Comparison of ENCODE assay signal across 28 mouse cellular contexts in genomic region chr12:90580006-90580405, GRCm38 (mm10).
DNase-seq lines count a peak whose midpoint lies in the region; ATAC-seq and TF ChIP-seq lines count a peak whose summit lies in the region.
"Had no signal": no experiment of that assay in that cellular context is flagged by ENCODE, and none has a peak within 500 bp of the region (broad histone marks: within the 10 kb centered on the region; RNA-seq: fewer than 3 reads in every experiment).

No protein-coding gene starts in this region.

- H3K79me2 ChIP-seq in liver, adult 2 months (ENCODE audit: control insufficient read depth, insufficient read depth, low read length), result no peaks in the 10 kb centered on the region

- peak; percentile 1 for DNase-seq in embryonic facial prominence, embryonic 14.5 days (ENCODE audit: low spot score)
- DNase-seq in embryonic facial prominence, embryonic 10.5 days (ENCODE audit: low spot score), result no peak
- DNase-seq in liver, adult 2 months (ENCODE audit: extremely low read depth, low read depth, low spot score), result peak; percentile 8
- DNase-seq in liver, postnatal 0 days, result no peak
- DNase-seq in adrenal gland, adult 8-10 months, result peak; percentile 15
- no peak for DNase-seq in natural killer cell, adult 2 months (ENCODE audit: low spot score in 2 of 2)
- DNase-seq: cerebellum, adult 9-10 months; cerebellum, postnatal 36 days; kidney, adult 2 months; kidney, postnatal 25 days; left cerebral cortex, postnatal 4 days; liver, embryonic 13.5 days; lung, adult 2 months; lung, postnatal 10 days; right cerebral cortex, postnatal 4 days; thymus, adult 2 months; thymus, postnatal 36 days had no signal

- no peaks in the 10 kb centered on the region for H3K36me3 ChIP-seq in embryonic facial prominence, embryonic 14.5 days (ENCODE audit: control insufficient read depth, insufficient read depth, low read length)
- H3K36me3 ChIP-seq in embryonic facial prominence, embryonic 10.5 days (replicated peaks), result no peaks in the 10 kb centered on the region
- no peaks in the 10 kb centered on the region for H3K36me3 ChIP-seq in liver, adult 2 months (ENCODE audit: control insufficient read depth, insufficient read depth, low read length)
- no peaks in the 10 kb centered on the region for H3K36me3 ChIP-seq in liver, postnatal 0 days (replicated peaks; ENCODE audit: insufficient read depth, low read length)
- H3K36me3 ChIP-seq in hindbrain, embryonic 12.5 days, result no peaks in the 10 kb centered on the region
- H3K36me3 ChIP-seq: embryonic facial prominence, embryonic 12.5 days; forebrain, embryonic 10.5 days; forebrain, embryonic 15.5 days; G1E; heart, embryonic 15.5 days; intestine, embryonic 15.5 days; liver, embryonic 13.5 days; midbrain, embryonic 13.5 days had no signal

- H3K27ac ChIP-seq in embryonic facial prominence, embryonic 14.5 days (replicated peaks; ENCODE audit: low read depth, low read length), result no peak overlapping the region
- H3K27ac ChIP-seq in embryonic facial prominence, embryonic 10.5 days (replicated peaks), result no peak overlapping the region
- no peak overlapping the region for H3K27ac ChIP-seq in liver, adult 2 months (replicated peaks; ENCODE audit: insufficient read depth, low read depth, low read length)
- H3K27ac ChIP-seq in liver, postnatal 0 days (ENCODE audit: low read depth), result no peak overlapping the region
- 0 out of 2 replicates have a peak overlapping the region, but pooled peaks have one; percentile 49 for H3K27ac ChIP-seq in brown adipose tissue, adult 24 weeks (replicated peaks; ENCODE audit: low read depth, low read length)
- no peak overlapping the region for H3K27ac ChIP-seq in hindbrain, embryonic 12.5 days
- H3K27ac ChIP-seq: embryonic facial prominence, embryonic 12.5 days; forebrain, embryonic 10.5 days; forebrain, embryonic 15.5 days; heart, embryonic 15.5 days; hindbrain, postnatal 0 days; intestine, embryonic 15.5 days; liver, embryonic 13.5 days; macrophage; midbrain, embryonic 13.5 days had no signal

- no peak for TF ChIP-seq EP300 in liver, postnatal 0 days (IDR thresholded peaks at IDR 0.05; ENCODE audit: low read depth)

- no peak for ATAC-seq in embryonic facial prominence, embryonic 14.5 days (ENCODE audit: low read depth)
- no peak for ATAC-seq in liver, postnatal 0 days
- no peak for ATAC-seq in hindbrain, embryonic 12.5 days (ENCODE audit: low FRiP score)
- ATAC-seq: forebrain, embryonic 15.5 days; hindbrain, postnatal 0 days; intestine, embryonic 15.5 days; midbrain, embryonic 13.5 days had no signal

- no peaks in the 10 kb centered on the region for H3K4me1 ChIP-seq in embryonic facial prominence, embryonic 14.5 days (ENCODE audit: control insufficient read depth, insufficient read depth, low read length)
- no peaks in the 10 kb centered on the region for H3K4me1 ChIP-seq in embryonic facial prominence, embryonic 10.5 days
- no peaks in the 10 kb centered on the region for H3K4me1 ChIP-seq in liver, adult 2 months (ENCODE audit: control insufficient read depth, insufficient read depth, low read length)
- H3K4me1 ChIP-seq in liver, postnatal 0 days (ENCODE audit: insufficient read depth), result no peaks in the 10 kb centered on the region
- no peaks in the 10 kb centered on the region for H3K4me1 ChIP-seq in brown adipose tissue, adult 24 weeks (ENCODE audit: control insufficient read depth, insufficient read depth, insufficient read length, low read length)
- no peaks in the 10 kb centered on the region for H3K4me1 ChIP-seq in hindbrain, embryonic 12.5 days
- H3K4me1 ChIP-seq: embryonic facial prominence, embryonic 12.5 days; forebrain, embryonic 10.5 days; forebrain, embryonic 15.5 days; heart, embryonic 15.5 days; intestine, embryonic 15.5 days; liver, embryonic 13.5 days; midbrain, embryonic 13.5 days had no signal

- TF ChIP-seq POLR2A in liver, adult 2 months (IDR thresholded peaks at IDR 0.05; ENCODE audit: extremely low read depth, insufficient read depth, low read length), result no peak

- no peaks in the 10 kb centered on the region for H3K9me3 ChIP-seq in embryonic facial prominence, embryonic 14.5 days (ENCODE audit: control insufficient read depth, low read length)
- no peaks in the 10 kb centered on the region for H3K9me3 ChIP-seq in embryonic facial prominence, embryonic 10.5 days
- H3K9me3 ChIP-seq in liver, postnatal 0 days (ENCODE audit: low read length), result no peaks in the 10 kb centered on the region
- H3K9me3 ChIP-seq in hindbrain, embryonic 12.5 days (replicated peaks), result no peaks in the 10 kb centered on the region
- H3K9me3 ChIP-seq: embryonic facial prominence, embryonic 12.5 days; forebrain, embryonic 10.5 days; forebrain, embryonic 15.5 days; heart, embryonic 15.5 days; intestine, embryonic 15.5 days; liver, embryonic 13.5 days; midbrain, embryonic 13.5 days had no signal

- H3K27me3 ChIP-seq in embryonic facial prominence, embryonic 14.5 days (replicated peaks; ENCODE audit: control insufficient read depth, insufficient read depth, low read length), result no peaks in the 10 kb centered on the region
- no peaks in the 10 kb centered on the region for H3K27me3 ChIP-seq in embryonic facial prominence, embryonic 10.5 days (replicated peaks; ENCODE audit: low read depth, poor library complexity, severe bottlenecking)
- H3K27me3 ChIP-seq in liver, adult 2 months (ENCODE audit: control insufficient read depth, insufficient read depth, low read length), result no peaks in the 10 kb centered on the region
- H3K27me3 ChIP-seq in liver, postnatal 0 days (ENCODE audit: insufficient read depth, low read length), result no peaks in the 10 kb centered on the region
- H3K27me3 ChIP-seq in hindbrain, embryonic 12.5 days, result no peaks in the 10 kb centered on the region
- H3K27me3 ChIP-seq: embryonic facial prominence, embryonic 12.5 days; forebrain, embryonic 15.5 days; heart, embryonic 15.5 days; intestine, embryonic 15.5 days; liver, embryonic 13.5 days; midbrain, embryonic 13.5 days had no signal

- WGBS in embryonic facial prominence, embryonic 14.5 days, result 79% methylated on average over 3 of the region's 3 CpGs
- 86% methylated on average over 3 of the region's 3 CpGs for WGBS in embryonic facial prominence, embryonic 10.5 days
- 71% methylated on average over 3 of the region's 3 CpGs for WGBS in liver, adult 2 months
- 72% methylated on average over 3 of the region's 3 CpGs for WGBS in liver, postnatal 0 days (ENCODE audit: insufficient replicate concordance)
- 89% methylated on average over 3 of the region's 3 CpGs for WGBS in hindbrain, embryonic 12.5 days

- H3K4me2 ChIP-seq in embryonic facial prominence, embryonic 14.5 days (ENCODE audit: low read depth, low read length), result no peak overlapping the region
- no peak overlapping the region for H3K4me2 ChIP-seq in liver, postnatal 0 days (ENCODE audit: low read depth, low read length)
- no peak overlapping the region for H3K4me2 ChIP-seq in hindbrain, embryonic 12.5 days (replicated peaks)
- H3K4me2 ChIP-seq: embryonic facial prominence, embryonic 12.5 days; forebrain, embryonic 15.5 days; heart, embryonic 15.5 days; intestine, embryonic 15.5 days; liver, embryonic 13.5 days; midbrain, embryonic 13.5 days had no signal

- TF ChIP-seq CTCF in liver, adult 2 months (IDR thresholded peaks at IDR 0.05; ENCODE audit: low read depth, low read length), result no peak
- TF ChIP-seq CTCF in liver, postnatal 0 days (IDR thresholded peaks at IDR 0.05; ENCODE audit: low read depth), result no peak

- no peak overlapping the region for H3K9ac ChIP-seq in embryonic facial prominence, embryonic 14.5 days (ENCODE audit: low read depth, low read length)
- H3K9ac ChIP-seq in liver, adult 2 months (ENCODE audit: low read depth, low read length), result no peak overlapping the region
- no peak overlapping the region for H3K9ac ChIP-seq in liver, postnatal 0 days (replicated peaks)
- H3K9ac ChIP-seq in hindbrain, embryonic 12.5 days, result no peak overlapping the region
- H3K9ac ChIP-seq: embryonic facial prominence, embryonic 12.5 days; forebrain, embryonic 15.5 days; heart, embryonic 15.5 days; intestine, embryonic 15.5 days; liver, embryonic 13.5 days; midbrain, embryonic 13.5 days had no signal

- no peak overlapping the region for H3K4me3 ChIP-seq in embryonic facial prominence, embryonic 14.5 days (ENCODE audit: low read depth, low read length)
- no peak overlapping the region for H3K4me3 ChIP-seq in embryonic facial prominence, embryonic 10.5 days
- no peak overlapping the region for H3K4me3 ChIP-seq in liver, adult 2 months (ENCODE audit: insufficient read depth, low read depth, low read length)
- H3K4me3 ChIP-seq in liver, postnatal 0 days (ENCODE audit: low read depth, low read length), result no peak overlapping the region
- H3K4me3 ChIP-seq in brown adipose tissue, adult 24 weeks (ENCODE audit: insufficient read depth, low read depth, low read length), result no peak overlapping the region
- no peak overlapping the region for H3K4me3 ChIP-seq in hindbrain, embryonic 12.5 days
- H3K4me3 ChIP-seq: embryonic facial prominence, embryonic 12.5 days; forebrain, embryonic 10.5 days; forebrain, embryonic 15.5 days; heart, embryonic 15.5 days; intestine, embryonic 15.5 days; liver, embryonic 13.5 days; midbrain, embryonic 13.5 days had no signal

Comparison
In these comparisons a context has a peak if more than half of its experiments do, and no peak if none do; other contexts are left out.
1. DNase-seq: peak in embryonic facial prominence, embryonic 14.5 days (single experiment), liver, adult 2 months (single experiment) and adrenal gland, adult 8-10 months (single experiment); none in embryonic facial prominence, embryonic 10.5 days (single experiment), liver, postnatal 0 days (single experiment) and natural killer cell, adult 2 months (0 of 2).